Mouse (Mus musculus) limb, embryonic 14.5 days (tissue): ENCODE results near the gene Rcor2. TPM values are rescaled to one million over a fixed set of nuclear protein-coding genes. Genes with fewer than 3 reads are reported as not detected.

Experiments
- ATAC-seq: fragments of 200-750 bp; cut with Nextera tagmentation; 2 replicates; pipeline ENCODE4 v1.8.0; 2017; ENCODE audit warnings: low read depth, moderate number of reproducible peaks, moderate TSS enrichment; ENCODE audit not compliant: low FRiP score
- DNase-seq: peaks from one replicate; pipeline ENCODE4 v3.0.0-alpha.2; 2015; ENCODE audit warnings: low spot score
- H3K27ac ChIP-seq: fragments of 300-500 bp; sonication (generic); replicated peaks from 2 replicates; pipeline ENCODE4 v1.5.1; 2014; ENCODE audit warnings: low read depth, mild to moderate bottlenecking, low read length, moderate library complexity, mixed read lengths
- H3K27me3 ChIP-seq: fragments of 300-500 bp; sonication (generic); 2 replicates; pipeline ENCODE4 v1.6.1; 2014; ENCODE audit warnings: low read length, mixed read lengths; ENCODE audit not compliant: control insufficient read depth, insufficient read depth
- H3K36me3 ChIP-seq: fragments of 300-500 bp; sonication (generic); 2 replicates; pipeline ENCODE4 v1.6.1; 2014; ENCODE audit warnings: mild to moderate bottlenecking, low read length, moderate library complexity, mixed read lengths; ENCODE audit not compliant: control insufficient read depth, insufficient read depth
- H3K4me1 ChIP-seq: fragments of 300-500 bp; sonication (generic); 2 replicates; pipeline ENCODE4 v1.6.1; 2014; ENCODE audit warnings: antibody characterized with exemption, low read length, mixed read lengths; ENCODE audit not compliant: control insufficient read depth, insufficient read depth
- H3K4me2 ChIP-seq: fragments of 300-500 bp; sonication (generic); replicated peaks from 2 replicates; pipeline ENCODE4 v1.6.1; 2014; ENCODE audit warnings: low read depth, mild to moderate bottlenecking, low read length, moderate library complexity; ENCODE audit not compliant: severe bottlenecking
- H3K4me3 ChIP-seq: fragments of 300-500 bp; sonication (generic); replicated peaks from 2 replicates; pipeline ENCODE4 v1.5.1; 2014; ENCODE audit warnings: low read length
- H3K9ac ChIP-seq: fragments of 300-500 bp; sonication (generic); 2 replicates; pipeline ENCODE4 v1.6.1; 2014; ENCODE audit warnings: mild to moderate bottlenecking, low read depth, low read length, moderate library complexity; ENCODE audit not compliant: severe bottlenecking
- H3K9me3 ChIP-seq: fragments of 300-500 bp; sonication (generic); 2 replicates; pipeline ENCODE4 v1.6.1; 2016; ENCODE audit warnings: low read length; ENCODE audit not compliant: control insufficient read depth
- POLR2A ChIP-seq: fragments of 200-500 bp; IDR thresholded peaks from 2 replicates; pipeline ENCODE4 v1.8.0; 2012; ENCODE audit warnings: inconsistent platforms, mild to moderate bottlenecking, moderate library complexity, borderline replicate concordance; ENCODE audit not compliant: insufficient read depth, insufficient read length; ENCODE audit errors: extremely low read depth
- WGBS: fragments of 180-500 bp; shearing (Covaris S2); extraction: QIAGEN DNeasy Blood & Tissue Kit; methylation state at CpG from one replicate; pipeline ENCODE4 v1.1.7; 2014; 5-methylcytosine and 5-hydroxymethylcytosine counted together
- polyA plus RNA-seq, 2 experiments: library from polyadenylated mRNA; depleted of rRNA in 1 of 2; stranded (reverse) in 1 of 2; unstranded in 1 of 2; fragments of >200 nt; fragmentation: Nextera tagmentation in 1 of 2; extraction: Ambion mirVana in 1 of 2; gene quantifications; 2 replicates each; pipeline versions ENCODE4 v1.2.1 to v1.2.3; 2012 to 2014

Gene Rcor2
- polyA plus RNA-seq, 2 experiments, result 10.2 to 69.4 TPM

DNA sequence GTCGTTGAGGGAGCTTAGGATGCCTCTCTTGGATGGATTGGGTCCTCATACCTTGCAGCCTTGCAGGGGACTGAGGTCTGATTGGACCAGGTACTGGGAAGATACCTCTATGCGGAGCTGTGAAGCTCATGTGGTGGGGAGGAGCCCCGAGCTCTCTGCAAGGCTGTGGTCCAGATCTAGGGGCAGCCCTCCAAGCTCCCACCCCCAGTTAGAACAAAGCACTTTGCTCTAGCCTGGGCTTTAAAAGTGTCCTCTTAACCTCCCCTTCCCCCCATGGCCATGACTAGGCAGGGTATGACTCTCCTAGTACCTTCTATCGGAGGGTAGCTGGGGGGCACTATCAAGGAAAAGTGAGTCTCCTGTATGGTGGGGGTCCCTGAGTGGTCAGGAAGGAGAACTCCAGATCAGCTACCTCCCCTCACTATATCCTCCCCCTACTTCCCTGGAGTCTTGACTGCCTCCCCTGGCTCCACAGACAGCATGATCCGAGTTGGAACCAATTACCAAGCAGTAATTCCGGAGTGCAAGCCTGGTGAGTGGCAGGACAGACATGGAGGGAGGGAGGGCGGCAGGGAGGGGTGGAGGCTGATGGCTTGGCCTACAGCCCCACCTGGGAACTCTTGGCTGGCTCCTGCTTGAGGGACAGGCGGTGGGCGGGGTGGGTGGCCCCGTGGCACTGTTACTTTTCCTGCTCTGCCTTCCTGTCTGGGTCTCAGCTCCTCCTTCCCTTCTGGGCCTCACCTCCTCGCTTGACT, 2.3 kb downstream of the Rcor2 start:
- Histone ChIP-seq H3K36me3 (peaks cover 42% of the 10 kb centered on the region), H3K9ac (peak overlapping the region; percentile 86), H3K27me3 (no peaks in the 10 kb centered on the region), H3K4me3 (peak overlapping the region; percentile 87), H3K4me1 (peaks cover 44% of the 10 kb centered on the region), H3K4me2 (peak overlapping the region; percentile 82), H3K27ac (peak overlapping the region; percentile 19; the same call in 1 of the 2 replicates), H3K9me3 (no peaks in the 10 kb centered on the region)
- ATAC-seq, result no peak
- WGBS, result 4% methylated on average over 11 of the region's 11 CpGs
- peak; percentile 31 for DNase-seq
- TF ChIP-seq POLR2A, result no peak

DNA sequence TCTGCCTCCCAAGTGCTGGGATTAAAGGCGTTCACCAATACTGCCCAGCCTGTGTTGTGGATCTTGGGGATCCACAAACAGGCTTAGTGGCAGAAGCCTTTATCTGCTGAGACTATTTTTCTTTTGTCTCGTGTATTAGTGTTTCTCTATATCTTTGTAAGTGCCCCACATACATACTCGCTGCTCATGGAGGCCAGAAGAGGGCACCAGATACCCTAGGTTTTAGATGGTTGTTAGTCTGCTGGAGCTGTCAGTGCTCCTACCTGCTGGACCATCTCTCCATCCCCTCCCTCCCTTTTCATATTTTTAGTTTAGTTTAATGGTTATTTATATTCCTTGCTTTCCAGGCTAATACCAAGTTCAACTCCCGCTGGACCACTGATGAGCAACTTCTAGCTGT, 6.4 kb downstream of the Rcor2 start:
- Histone ChIP-seq H3K9ac (no peak overlapping the region), H3K4me3 (no peak overlapping the region), H3K4me1 (peaks cover 29% of the 10 kb centered on the region), H3K9me3 (no peaks in the 10 kb centered on the region), H3K36me3 (peaks cover 82% of the 10 kb centered on the region), H3K27me3 (no peaks in the 10 kb centered on the region), H3K27ac (no peak overlapping the region), H3K4me2 (no peak overlapping the region)
- DNase-seq, result no peak
- no peak for TF ChIP-seq POLR2A
- ATAC-seq, result no peak
- 90% methylated on average over 4 of the region's 4 CpGs for WGBS

DNA sequence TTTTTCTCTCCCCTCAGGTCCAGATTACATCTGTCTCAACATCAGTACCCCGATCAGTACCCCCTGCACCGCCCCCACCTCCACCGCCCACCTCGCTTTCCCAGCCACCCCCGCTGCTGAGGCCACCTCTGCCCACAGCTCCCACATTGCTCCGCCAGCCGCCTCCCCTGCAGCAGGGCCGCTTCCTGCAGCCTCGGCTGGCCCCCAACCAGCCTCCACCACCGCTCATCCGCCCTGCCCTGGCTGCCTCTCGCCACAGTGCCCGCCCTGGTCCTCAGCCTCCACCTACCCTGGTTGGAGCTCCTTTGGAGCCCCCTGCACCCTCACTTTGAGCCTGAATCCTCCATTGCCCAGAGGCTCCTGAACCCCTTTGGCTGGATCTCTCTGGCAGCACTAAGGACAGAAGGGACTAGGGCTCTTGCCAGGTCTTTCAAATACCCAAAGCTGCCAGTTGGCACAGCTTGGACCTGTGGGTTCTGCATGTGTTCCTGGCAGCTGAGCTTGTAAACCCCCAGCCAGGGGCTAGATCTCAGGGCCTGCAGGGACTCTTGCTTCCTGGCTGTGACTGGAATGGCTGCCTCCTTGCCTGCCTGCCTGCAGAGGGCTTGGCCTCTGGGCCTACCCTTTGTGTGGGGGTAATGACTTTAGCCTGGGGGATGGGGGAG, 7.3 kb downstream of the Rcor2 start:
- Histone ChIP-seq H3K27me3 (no peaks in the 10 kb centered on the region), H3K36me3 (peaks cover 91% of the 10 kb centered on the region), H3K9ac (peak overlapping the region; percentile 2; the same call in 1 of the 2 replicates), H3K4me2 (no peak overlapping the region), H3K4me1 (peaks cover 28% of the 10 kb centered on the region), H3K9me3 (no peaks in the 10 kb centered on the region), H3K27ac (peak overlapping the region; percentile 11; the same call in 1 of the 2 replicates), H3K4me3 (no peak overlapping the region)
- no peak for TF ChIP-seq POLR2A
- 81% methylated on average over 11 of the region's 13 CpGs for WGBS
- DNase-seq (no peak), ATAC-seq (no peak)

DNA sequence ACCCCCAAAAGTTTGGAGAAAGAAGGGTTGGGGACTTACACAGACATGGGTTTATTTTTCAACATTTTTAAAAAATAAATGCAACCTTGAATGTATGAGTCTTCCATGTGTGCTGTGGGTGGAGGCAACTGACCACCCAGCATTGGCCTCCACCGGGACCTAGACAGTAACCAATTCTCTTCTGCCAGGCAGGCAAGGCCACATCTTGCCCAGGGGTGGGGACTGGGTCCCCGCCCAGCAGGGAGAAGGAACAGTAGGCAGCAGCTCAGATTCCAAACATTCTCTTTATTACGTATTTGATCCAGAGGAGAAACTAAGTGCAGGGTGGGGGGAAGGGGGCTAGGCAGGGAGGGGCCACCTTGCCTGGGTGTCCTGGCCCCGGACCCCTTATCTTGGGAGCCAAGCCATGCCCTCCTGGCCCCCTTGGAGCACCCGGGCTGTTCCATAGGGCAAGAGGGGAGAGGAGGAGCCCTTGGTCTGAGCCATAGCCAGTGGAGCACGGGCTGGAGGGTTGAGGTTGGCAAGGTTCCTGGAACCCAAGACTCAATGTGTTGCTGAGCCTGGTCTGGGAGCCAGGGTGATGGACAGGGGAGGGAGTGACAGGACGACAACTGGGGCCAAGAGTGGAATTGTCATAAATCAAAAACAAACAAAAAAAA, 8.1 kb downstream of the Rcor2 start:
- no peak for TF ChIP-seq POLR2A
- H3K36me3 ChIP-seq, result peaks cover 99% of the 10 kb centered on the region
- H3K4me2 ChIP-seq, result no peak overlapping the region
- H3K4me1 ChIP-seq, result peaks cover 21% of the 10 kb centered on the region
- DNase-seq (no peak), ATAC-seq (no peak)
- peak overlapping the region; percentile 11; the same call in 1 of the 2 replicates for H3K27ac ChIP-seq
- H3K9me3 ChIP-seq, result no peaks in the 10 kb centered on the region
- no peak overlapping the region for H3K4me3 ChIP-seq
- no peaks in the 10 kb centered on the region for H3K27me3 ChIP-seq
- 44% methylated on average over 6 of the region's 7 CpGs for WGBS
- 0 out of 2 replicates have a peak overlapping the region, but pooled peaks have one; percentile 2 for H3K9ac ChIP-seq

DNA sequence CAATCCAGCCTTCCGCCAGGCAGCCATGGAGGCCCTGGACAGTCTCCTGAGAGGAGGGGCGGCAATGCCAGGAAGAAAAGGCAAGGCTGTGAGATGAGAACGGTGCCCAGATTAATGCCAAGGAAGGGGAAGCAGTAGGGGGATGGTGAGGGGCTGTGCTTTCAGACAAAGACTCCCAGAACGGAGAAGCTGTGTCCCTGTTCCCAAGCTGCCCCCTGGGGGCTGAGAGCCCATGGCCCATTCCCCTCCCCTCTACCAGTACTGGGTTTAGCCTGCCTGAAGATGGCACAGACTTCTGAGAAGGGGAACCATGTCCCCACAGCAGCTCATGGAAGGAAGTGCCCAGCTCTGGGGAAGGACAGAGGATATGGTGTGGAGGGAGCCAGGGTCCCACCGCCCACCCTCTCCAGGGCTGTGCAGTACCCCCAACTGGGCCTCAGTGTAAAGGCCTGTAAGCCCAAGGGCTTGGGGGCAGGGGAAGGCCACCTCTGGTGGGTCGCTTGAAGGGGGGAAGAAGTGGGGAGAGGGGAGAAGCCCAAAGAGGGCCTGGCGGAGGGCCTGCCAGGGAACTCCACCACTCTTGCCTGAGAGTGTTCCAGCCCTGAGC, 9.0 kb downstream of the Rcor2 start:
- peaks cover 21% of the 10 kb centered on the region for H3K4me1 ChIP-seq
- no peaks in the 10 kb centered on the region for H3K27me3 ChIP-seq
- ATAC-seq, result no peak
- no peak for DNase-seq
- H3K4me2 ChIP-seq, result no peak overlapping the region
- H3K9me3 ChIP-seq, result no peaks in the 10 kb centered on the region
- no peak overlapping the region for H3K4me3 ChIP-seq
- peak overlapping the region; percentile 48 for H3K27ac ChIP-seq
- WGBS, result 56% methylated on average over 7 of the region's 7 CpGs
- no peak for TF ChIP-seq POLR2A
- peaks cover 99% of the 10 kb centered on the region for H3K36me3 ChIP-seq
- no peak overlapping the region for H3K9ac ChIP-seq
